Mouse (Mus musculus) common myeloid progenitor, adult 5-6 weeks (primary cell): Measurements from ENCODE around the gene Tex19.2. TPM values are rescaled to one million over a fixed set of nuclear protein-coding genes. Genes with fewer than 3 reads are reported as not detected.
"Not testable (repeated sequence)": the region's sequence is repeated elsewhere in the genome, so short reads cannot be mapped to it uniquely, and the experiment has no call there.

Experiments used
- ATAC-seq: replicated peaks from 2 replicates; pipeline ENCODE4 v1.8.0; 2016; ENCODE audit warnings: low read depth, mild to moderate bottlenecking, moderate TSS enrichment, inconsistent platforms; ENCODE audit not compliant: poor library complexity, severe bottlenecking
- total RNA-seq: library from RNA; stranded (forward); fragments of 200-1000, 187-1606 nt; gene quantifications from 2 replicates; pipeline ENCODE4 v1.2.3, GENCODE M21; 2017

Gene Tex19.2
- total RNA-seq, 1 experiment from 2014 or later = not detected

DNA sequence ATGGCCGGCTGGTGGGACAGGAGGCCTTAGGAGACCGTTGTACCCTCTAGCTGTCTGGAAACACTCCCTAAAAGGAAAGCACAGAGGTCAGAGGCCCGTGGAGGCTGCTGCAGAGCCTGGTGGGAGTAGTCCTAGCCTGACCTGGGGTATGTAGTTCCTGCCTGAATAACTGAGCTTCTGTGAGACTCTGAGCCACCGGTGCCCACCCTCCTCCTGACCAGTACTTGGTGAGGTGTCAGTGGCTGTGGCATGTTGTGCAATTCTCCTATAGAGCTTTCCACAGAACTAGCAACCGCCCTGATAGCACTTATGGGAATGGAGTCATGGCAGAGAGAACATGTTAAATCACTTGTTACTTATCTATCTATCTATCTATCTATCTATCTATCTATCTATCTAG, 42.8 kb downstream of the Tex19.2 start:
- ATAC-seq = no peak

- ATAC-seq = not testable (repeated sequence)
Observed at GRCm38 (mm10) chr11:121069662-121070061, 48.8 kb downstream of the Tex19.2 start.

GRCm38 (mm10) chr11:121067895-121068294, 50.6 kb downstream of the Tex19.2 start:
- no peak for ATAC-seq

Other genes with a start within 250 kb of the Tex19.2 start
- gene Ccdc57, start 185.8 kb downstream of the Tex19.2 start, total RNA-seq = 9.7 and 10.1 TPM in 2 replicates
- 3.0 and 3.9 TPM in 2 replicates for gene Slc16a3, start 170.2 kb downstream of the Tex19.2 start, total RNA-seq
- 65.0 and 84.8 TPM in 2 replicates for gene Csnk1d, start 127.3 kb downstream of the Tex19.2 start, total RNA-seq
- 1.1 and 3.1 TPM in 2 replicates for gene Cd7, start 79.3 kb downstream of the Tex19.2 start, total RNA-seq
- not detected in 2 replicates for gene Sectm1b, start 55.1 kb downstream of the Tex19.2 start, total RNA-seq
- not detected in 2 replicates for gene Sectm1a, start 37.5 kb downstream of the Tex19.2 start, total RNA-seq
- not detected in 2 replicates for gene Tex19.1, start 27.5 kb upstream of the Tex19.2 start, total RNA-seq
- gene Uts2r, start 41.6 kb upstream of the Tex19.2 start, total RNA-seq = not detected in 2 replicates
- gene Hexdc, start 85.8 kb upstream of the Tex19.2 start, total RNA-seq = 9.6 and 10.0 TPM in 2 replicates
- gene Ogfod3, start 86.0 kb upstream of the Tex19.2 start, total RNA-seq = 3.8 and 8.6 TPM in 2 replicates
- gene Cybc1, start 110.6 kb upstream of the Tex19.2 start, total RNA-seq = 22.7 and 30.2 TPM in 2 replicates
- 23.5 and 40.9 TPM in 2 replicates for gene Narf, start 118.6 kb upstream of the Tex19.2 start, total RNA-seq
- gene Foxk2, start 141.3 kb upstream of the Tex19.2 start, total RNA-seq = 20.8 and 23.8 TPM in 2 replicates
- 39.1 and 40.7 TPM in 2 replicates for gene Wdr45b, start 235.8 kb upstream of the Tex19.2 start, total RNA-seq